Mouse (Mus musculus) cortical plate, adult 2 months (tissue): ENCODE results near the gene Aes. TPM values are rescaled to one million over a fixed set of nuclear protein-coding genes. Genes with fewer than 3 reads are reported as not detected.

ENCODE experiments used
- H3K27ac ChIP-seq: fragments of 200-500 bp; 2 replicates; pipeline ENCODE4 v1.5.1; 2012; ENCODE audit warnings: low read length, control low read depth, inconsistent platforms; ENCODE audit not compliant: insufficient read depth
- H3K4me1 ChIP-seq: fragments of 200-500 bp; 2 replicates; pipeline ENCODE4 v1.6.1; 2011; ENCODE audit warnings: low read length; ENCODE audit not compliant: control insufficient read depth, insufficient read depth
- H3K4me3 ChIP-seq: fragments of 200-500 bp; 2 replicates; pipeline ENCODE4 v1.5.1; 2011; ENCODE audit warnings: mild to moderate bottlenecking, low read length, control low read depth; ENCODE audit not compliant: insufficient read depth
- CTCF ChIP-seq: fragments of 200-500 bp; IDR thresholded peaks from 2 replicates; pipeline ENCODE4 v1.5.1; 2011; ENCODE audit warnings: mild to moderate bottlenecking, control low read depth, low read length; ENCODE audit not compliant: insufficient read depth; ENCODE audit errors: extremely low read depth
- POLR2A ChIP-seq: fragments of 200-500 bp; IDR thresholded peaks from 2 replicates; pipeline ENCODE4 v1.6.1; 2011; ENCODE audit warnings: mild to moderate bottlenecking, low read length, control low read depth; ENCODE audit not compliant: insufficient read depth; ENCODE audit errors: extremely low read depth
- polyA plus RNA-seq: library from polyadenylated mRNA; depleted of rRNA; stranded (reverse); fragments of >200 nt; gene quantifications from 2 replicates; pipeline ENCODE4 v1.2.3, GENCODE M21; 2012

Aes gene
- polyA plus RNA-seq, 1 experiment, result 897 TPM

GRCm38 (mm10) chr10:81524051-81524605 is 35.2 kb upstream of the Aes start, which contains the start of gene Gna15:
Gene Gna15, minus strand, starts transcription at chr10:81524225.
- no peak for TF ChIP-seq CTCF
- TF ChIP-seq POLR2A, result no peak
- Histone ChIP-seq H3K27ac (peak within 1 kb of the TSS; percentile 68), H3K4me3 (no peak within 1 kb of the TSS; the same call in 1 of the 2 replicates), H3K4me1 (no peaks in the 10 kb centered on the region)

GRCm38 (mm10) chr10:81525017-81525694 is 34.1 kb upstream of the Aes start:
- H3K4me1 ChIP-seq, result no peaks in the 10 kb centered on the region
- H3K4me3 ChIP-seq, result no peak overlapping the region
- TF ChIP-seq CTCF, result no peak
- no peak for TF ChIP-seq POLR2A
- no peak overlapping the region; the same call in 1 of the 2 replicates for H3K27ac ChIP-seq

GRCm38 (mm10) chr10:81526779-81527178 is 32.5 kb upstream of the Aes start:
- Histone ChIP-seq H3K4me1 (no peaks in the 10 kb centered on the region), H3K4me3 (no peak overlapping the region), H3K27ac (no peak overlapping the region)
- peak; percentile 90 for TF ChIP-seq CTCF
- no peak for TF ChIP-seq POLR2A

GRCm38 (mm10) chr10:81534826-81535225 is 24.5 kb upstream of the Aes start:
- TF ChIP-seq POLR2A (no peak), CTCF (no peak)
- Histone ChIP-seq H3K4me1 (peaks cover 4% of the 10 kb centered on the region), H3K4me3 (no peak overlapping the region), H3K27ac (no peak overlapping the region)

GRCm38 (mm10) chr10:81536734-81537133 is 22.6 kb upstream of the Aes start:
- Histone ChIP-seq H3K4me3 (no peak overlapping the region), H3K27ac (no peak overlapping the region), H3K4me1 (peaks cover 6% of the 10 kb centered on the region)
- no peak for TF ChIP-seq POLR2A
- peak; percentile 36 for TF ChIP-seq CTCF

- no peak overlapping the region for H3K27ac ChIP-seq
- peaks cover 6% of the 10 kb centered on the region for H3K4me1 ChIP-seq
- no peak overlapping the region for H3K4me3 ChIP-seq
- no peak for TF ChIP-seq POLR2A
- no peak for TF ChIP-seq CTCF
Observed at GRCm38 (mm10) chr10:81537429-81537828, 21.9 kb upstream of the Aes start.

- Histone ChIP-seq H3K4me1 (peaks cover 11% of the 10 kb centered on the region), H3K4me3 (no peak overlapping the region), H3K27ac (no peak overlapping the region)
- TF ChIP-seq POLR2A (no peak), CTCF (no peak)
Observed at GRCm38 (mm10) chr10:81538321-81539048, 20.8 kb upstream of the Aes start.

- no peak overlapping the region for H3K4me3 ChIP-seq
- H3K27ac ChIP-seq, result peak overlapping the region; percentile 16; the same call in 1 of the 2 replicates
- TF ChIP-seq CTCF (no peak), POLR2A (no peak)
- H3K4me1 ChIP-seq, result peaks cover 10% of the 10 kb centered on the region
Observed at GRCm38 (mm10) chr10:81541363-81541762, 17.9 kb upstream of the Aes start.

- Histone ChIP-seq H3K27ac (peak overlapping the region; percentile 60), H3K4me3 (no peak overlapping the region; the same call in 1 of the 2 replicates), H3K4me1 (peaks cover 10% of the 10 kb centered on the region)
- TF ChIP-seq CTCF, result no peak
- no peak for TF ChIP-seq POLR2A
Observed at GRCm38 (mm10) chr10:81541803-81542202, 17.5 kb upstream of the Aes start.

GRCm38 (mm10) chr10:81542727-81543460 is 16.4 kb upstream of the Aes start:
- Histone ChIP-seq H3K4me3 (no peak overlapping the region; the same call in 1 of the 2 replicates), H3K27ac (no peak overlapping the region), H3K4me1 (peaks cover 10% of the 10 kb centered on the region)
- TF ChIP-seq CTCF (no peak), POLR2A (no peak)
